Comparison of ENCODE assay signal across 25 mouse cellular contexts in the genomic region with DNA sequence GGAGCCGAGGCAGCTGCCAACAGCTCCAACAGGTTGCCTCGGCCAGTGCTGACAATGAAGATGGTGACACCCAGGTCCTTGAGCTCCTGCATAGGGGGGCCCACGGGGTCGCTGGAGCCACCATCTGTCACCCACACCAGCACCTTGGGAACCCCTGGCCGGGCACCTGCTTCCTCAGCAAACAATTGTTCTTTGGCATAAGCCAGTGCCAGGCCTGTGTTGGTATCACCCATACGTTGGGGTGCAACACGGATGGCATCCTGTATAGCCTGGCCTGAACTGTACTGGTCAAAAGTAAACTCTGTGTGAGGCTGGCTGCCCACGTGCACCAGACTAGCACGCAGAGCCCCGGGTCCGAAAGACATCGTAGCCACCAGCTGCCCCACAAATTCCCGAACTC. TPM values are rescaled to one million over a fixed set of nuclear protein-coding genes. Genes with fewer than 3 reads are reported as not detected.
DNase-seq lines count a peak whose midpoint lies in the region; ATAC-seq and TF ChIP-seq lines count a peak whose summit lies in the region.
"Had no signal": no experiment of that assay in that cellular context is flagged by ENCODE, and none has a peak within 500 bp of the region (broad histone marks: within the 10 kb centered on the region; RNA-seq: fewer than 3 reads in every experiment).

No protein-coding gene starts in this region.

- H3K4me2 ChIP-seq in hindbrain, postnatal 0 days (ENCODE audit: low read depth, low read length): peak overlapping the region; percentile 67
- peak overlapping the region; percentile 66 for H3K4me2 ChIP-seq in neural tube, embryonic 13.5 days
- H3K4me2 ChIP-seq: midbrain, embryonic 12.5 days had no signal

- H3K4me3 ChIP-seq in left cerebral cortex, adult 2 months: peak overlapping the region; percentile 14
- H3K4me3 ChIP-seq in hindbrain, postnatal 0 days (ENCODE audit: low read length): 0 out of 2 replicates have a peak overlapping the region, but pooled peaks have one; percentile 35
- H3K4me3 ChIP-seq in neural tube, embryonic 13.5 days: 0 out of 2 replicates have a peak overlapping the region, but pooled peaks have one; percentile 42
- H3K4me3 ChIP-seq: erythroblast, embryonic 14.5 days; midbrain, embryonic 12.5 days had no signal

- DNase-seq in heart, adult 11 months: peak; percentile 90
- DNase-seq in heart, postnatal 14 days: no peak
- no peak for DNase-seq in left cerebral cortex, adult 2 months (ENCODE audit: extremely low spot score in 1 of 2, low spot score in 2 of 2)
- no peak for DNase-seq in left cerebral cortex, adult 9 months (ENCODE audit: low spot score in 2 of 2)
- DNase-seq in hindbrain, postnatal 0 days (ENCODE audit: low spot score): no peak
- DNase-seq in thymus, postnatal 25 days: no peak
- no peak for DNase-seq in MN1 (ENCODE audit: low spot score)
- DNase-seq: gastrocnemius, postnatal 14 days; heart, postnatal 10 days; kidney, postnatal 10 days; liver; liver, postnatal 0 days; lung, postnatal 14 days; retina, postnatal 1 day; right cerebral cortex, postnatal 4 days; thymus, adult 18-20 months had no signal

- H3K27ac ChIP-seq in left cerebral cortex, adult 2 months: no peak overlapping the region
- H3K27ac ChIP-seq in hindbrain, postnatal 0 days: no peak overlapping the region
- H3K27ac ChIP-seq in neural tube, embryonic 13.5 days (replicated peaks): no peak overlapping the region
- H3K27ac ChIP-seq: embryonic facial prominence, embryonic 10.5 days; heart, embryonic 10.5 days; midbrain, embryonic 12.5 days had no signal

- intact Hi-C loops in heart, postnatal 14 days (cut with DNase I): no loop called here
- intact Hi-C loops in left cerebral cortex, adult 2 months (cut with DNase I): no loop called here

- H3K4me1 ChIP-seq in hindbrain, postnatal 0 days (ENCODE audit: insufficient read depth, low read length): peaks cover 13% of the 10 kb centered on the region
- H3K4me1 ChIP-seq in neural tube, embryonic 13.5 days (replicated peaks): peaks cover 42% of the 10 kb centered on the region

- 84% methylated on average over 13 of the region's 13 CpGs for WGBS in hindbrain, postnatal 0 days
- 87% methylated on average over 13 of the region's 13 CpGs for WGBS in neural tube, embryonic 13.5 days

- no peaks in the 10 kb centered on the region for H3K9me3 ChIP-seq in hindbrain, postnatal 0 days (ENCODE audit: low read length)
- H3K9me3 ChIP-seq in neural tube, embryonic 13.5 days: no peaks in the 10 kb centered on the region
- H3K9me3 ChIP-seq: embryonic facial prominence, embryonic 10.5 days; heart, embryonic 10.5 days; midbrain, embryonic 12.5 days had no signal

- no peak for ATAC-seq in hindbrain, postnatal 0 days
- no peak for ATAC-seq in neural tube, embryonic 13.5 days (ENCODE audit: low read depth)
- ATAC-seq: liver, postnatal 0 days had no signal

- no peaks in the 10 kb centered on the region for H3K27me3 ChIP-seq in hindbrain, postnatal 0 days (ENCODE audit: insufficient read depth, low read length)
- peaks cover 35% of the 10 kb centered on the region for H3K27me3 ChIP-seq in neural tube, embryonic 13.5 days

- H3K36me3 ChIP-seq in hindbrain, postnatal 0 days (ENCODE audit: insufficient read depth, low read length): no peaks in the 10 kb centered on the region
- H3K36me3 ChIP-seq in neural tube, embryonic 13.5 days: no peaks in the 10 kb centered on the region
- H3K36me3 ChIP-seq: heart, embryonic 10.5 days; midbrain, embryonic 12.5 days had no signal

- no peak overlapping the region for H3K9ac ChIP-seq in hindbrain, postnatal 0 days (replicated peaks; ENCODE audit: low read length)
- H3K9ac ChIP-seq in neural tube, embryonic 13.5 days: no peak overlapping the region
- H3K9ac ChIP-seq: liver, postnatal 0 days; midbrain, embryonic 12.5 days had no signal

- no peak for TF ChIP-seq CTCF in left cerebral cortex, adult 2 months (IDR thresholded peaks at IDR 0.05)
- TF ChIP-seq CTCF in hindbrain, postnatal 0 days (IDR thresholded peaks at IDR 0.05; ENCODE audit: low read depth): no peak

RNA-seq across cellular contexts. Expression of a gene that starts 1.7 kb away (rescaled TPM):
- 10 to 100 TPM in 1 of 2 experiments, 1 to 10 TPM in 1; 9.2 to 12.6 TPM for total RNA-seq in heart, postnatal 14 days (2021)
- 10 to 100 TPM; 13.6 to 15.9 TPM for total RNA-seq in left cerebral cortex, adult 2 months (2021)
- total RNA-seq in hindbrain, postnatal 0 days (2014; rRNA removed): 43.3 and 55.5 TPM in 2 replicates
- polyA plus RNA-seq in hindbrain, postnatal 0 days (2015; fragmentation: Nextera tagmentation; extraction: Ambion mirVana): 27.8 and 29.4 TPM in 2 replicates
- polyA plus RNA-seq in neural tube, embryonic 13.5 days (2015; fragmentation: Nextera tagmentation; extraction: Ambion mirVana): 23.0 and 23.4 TPM in 2 replicates
- polyA plus RNA-seq: erythroblast, embryonic 14.5 days had no signal

RNA-seq across cellular contexts. Expression of a gene that starts 11.9 kb away (rescaled TPM):
- 10 to 100 TPM; 54.3 to 59.2 TPM for total RNA-seq in heart, postnatal 14 days (2021)
- 10 to 100 TPM; 53.0 to 58.8 TPM for total RNA-seq in left cerebral cortex, adult 2 months (2021)
- total RNA-seq in hindbrain, postnatal 0 days (2014; rRNA removed): 65.7 and 83.4 TPM in 2 replicates
- polyA plus RNA-seq in hindbrain, postnatal 0 days (2015; fragmentation: Nextera tagmentation; extraction: Ambion mirVana): 68.8 and 72.2 TPM in 2 replicates
- polyA plus RNA-seq in neural tube, embryonic 13.5 days (2015; fragmentation: Nextera tagmentation; extraction: Ambion mirVana): 75.1 and 76.4 TPM in 2 replicates

RNA-seq across cellular contexts. Expression of a gene that starts 12.9 kb away (rescaled TPM):
- 1 to 10 TPM; 1.2 TPM for total RNA-seq in heart, postnatal 14 days (2021)
- total RNA-seq in left cerebral cortex, adult 2 months (2021): 10 to 100 TPM; 16.4 to 16.8 TPM
- total RNA-seq in hindbrain, postnatal 0 days (2014; rRNA removed): 0.86 and 2.3 TPM in 2 replicates
- 1.0 and 1.2 TPM in 2 replicates for polyA plus RNA-seq in hindbrain, postnatal 0 days (2015; fragmentation: Nextera tagmentation; extraction: Ambion mirVana)
- 0.49 and 1.1 TPM in 2 replicates for polyA plus RNA-seq in neural tube, embryonic 13.5 days (2015; fragmentation: Nextera tagmentation; extraction: Ambion mirVana)
- polyA plus RNA-seq: erythroblast, embryonic 14.5 days had no signal

RNA-seq across cellular contexts. Expression of a gene that starts 17.5 kb away (rescaled TPM):
- not detected for total RNA-seq in heart, postnatal 14 days (2021)
- under 1 TPM in 1 of 2 experiments, not detected in 1; 0.29 TPM for total RNA-seq in left cerebral cortex, adult 2 months (2021)
- total RNA-seq in hindbrain, postnatal 0 days (2014; rRNA removed): not detected in 2 replicates
- not detected in 2 replicates for polyA plus RNA-seq in hindbrain, postnatal 0 days (2015; fragmentation: Nextera tagmentation; extraction: Ambion mirVana)
- polyA plus RNA-seq in neural tube, embryonic 13.5 days (2015; fragmentation: Nextera tagmentation; extraction: Ambion mirVana): not detected in 2 replicates
- total RNA-seq: gastrocnemius, postnatal 14 days; heart, postnatal 10 days; layer of hippocampus, postnatal 10 days; neutrophil, adult 5-6 weeks had no signal
- polyA plus RNA-seq: embryonic facial prominence, embryonic 10.5 days; frontal cortex, adult 2 months; heart, embryonic 10.5 days; intestine, embryonic 14.5 days; midbrain, embryonic 12.5 days had no signal

RNA-seq across cellular contexts. Expression of a gene that starts 29.9 kb away (rescaled TPM):
- total RNA-seq in heart, postnatal 14 days (2021): 10 to 100 TPM; 72.4 to 72.5 TPM
- total RNA-seq in left cerebral cortex, adult 2 months (2021): 10 to 100 TPM; 82.7 to 84.8 TPM
- 75.4 and 87.5 TPM in 2 replicates for total RNA-seq in hindbrain, postnatal 0 days (2014; rRNA removed)
- 303 and 310 TPM in 2 replicates for polyA plus RNA-seq in hindbrain, postnatal 0 days (2015; fragmentation: Nextera tagmentation; extraction: Ambion mirVana)
- 249 and 265 TPM in 2 replicates for polyA plus RNA-seq in neural tube, embryonic 13.5 days (2015; fragmentation: Nextera tagmentation; extraction: Ambion mirVana)
